Mouse (Mus musculus) mature B cell (primary cell): Measurements from ENCODE around the gene Hpd.

Experiments used
- in situ Hi-C: fragments of 300-500 bp; cut with MboI; formaldehyde crosslinking; loops from 2 replicates; pipeline ENCODE4 v1.14.3; 2019

Hpd gene

DNA sequence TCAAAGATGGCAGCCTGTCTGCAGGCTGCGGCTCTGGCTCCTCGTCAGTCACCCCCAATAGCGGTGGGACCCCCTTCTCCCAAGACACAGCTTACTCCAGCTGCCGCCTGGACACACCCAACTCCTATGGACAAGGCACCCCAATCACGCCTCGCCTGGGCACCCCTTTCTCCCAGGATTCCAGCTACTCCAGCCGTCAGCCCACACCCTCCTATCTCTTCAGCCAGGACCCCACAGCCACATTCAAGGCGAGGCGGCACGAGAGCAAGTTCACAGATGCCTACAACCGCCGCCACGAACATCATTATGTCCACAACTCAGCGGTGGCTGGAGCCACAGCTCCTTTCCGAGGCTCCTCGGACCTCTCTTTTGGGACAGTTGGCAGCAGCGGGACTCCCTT is 35.0 kb downstream of the Hpd start:
- in situ Hi-C loops: no loop called here

- in situ Hi-C loops: no loop called here
Measured at GRCm38 (mm10) chr5:123146357-123146756, 36.2 kb downstream of the Hpd start.

- in situ Hi-C loops: no loop called here
Measured at GRCm38 (mm10) chr5:123144746-123145590, 37.6 kb downstream of the Hpd start.

DNA sequence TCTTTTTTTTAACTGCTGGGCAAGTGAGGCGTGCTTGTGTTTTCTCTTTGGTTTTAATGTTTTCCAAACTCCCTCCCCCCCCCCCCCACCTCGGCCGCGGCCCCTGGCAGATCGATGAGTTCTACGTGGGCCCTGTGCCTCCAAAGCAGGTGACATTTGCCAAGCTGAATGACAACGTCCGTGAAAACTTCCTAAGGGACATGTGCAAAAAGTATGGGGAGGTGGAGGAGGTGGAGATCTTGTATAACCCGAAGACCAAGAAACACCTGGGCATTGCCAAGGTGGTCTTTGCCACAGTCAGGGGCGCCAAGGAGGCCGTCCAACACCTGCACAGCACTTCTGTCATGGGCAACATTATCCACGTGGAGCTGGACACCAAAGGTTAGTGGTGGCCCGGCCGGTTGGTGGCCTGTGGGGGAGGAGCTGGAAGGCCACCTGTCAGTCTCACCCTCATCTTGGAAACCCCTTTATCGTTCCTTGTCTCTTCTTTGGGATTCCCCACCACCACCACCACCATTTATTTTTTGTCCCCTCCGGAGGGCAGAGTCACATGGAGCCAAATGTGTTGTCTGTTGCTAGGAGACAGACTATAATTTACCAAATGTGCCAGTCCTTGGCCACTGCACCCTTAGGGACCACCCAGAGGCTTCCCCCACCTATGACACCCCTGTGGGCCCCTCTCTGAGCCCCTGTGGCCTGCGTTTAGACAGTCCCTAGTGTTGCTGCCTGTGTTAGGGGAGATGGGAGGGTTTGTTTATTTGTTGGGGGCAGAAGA is 38.4 kb downstream of the Hpd start:
- in situ Hi-C loops: no loop called here

DNA sequence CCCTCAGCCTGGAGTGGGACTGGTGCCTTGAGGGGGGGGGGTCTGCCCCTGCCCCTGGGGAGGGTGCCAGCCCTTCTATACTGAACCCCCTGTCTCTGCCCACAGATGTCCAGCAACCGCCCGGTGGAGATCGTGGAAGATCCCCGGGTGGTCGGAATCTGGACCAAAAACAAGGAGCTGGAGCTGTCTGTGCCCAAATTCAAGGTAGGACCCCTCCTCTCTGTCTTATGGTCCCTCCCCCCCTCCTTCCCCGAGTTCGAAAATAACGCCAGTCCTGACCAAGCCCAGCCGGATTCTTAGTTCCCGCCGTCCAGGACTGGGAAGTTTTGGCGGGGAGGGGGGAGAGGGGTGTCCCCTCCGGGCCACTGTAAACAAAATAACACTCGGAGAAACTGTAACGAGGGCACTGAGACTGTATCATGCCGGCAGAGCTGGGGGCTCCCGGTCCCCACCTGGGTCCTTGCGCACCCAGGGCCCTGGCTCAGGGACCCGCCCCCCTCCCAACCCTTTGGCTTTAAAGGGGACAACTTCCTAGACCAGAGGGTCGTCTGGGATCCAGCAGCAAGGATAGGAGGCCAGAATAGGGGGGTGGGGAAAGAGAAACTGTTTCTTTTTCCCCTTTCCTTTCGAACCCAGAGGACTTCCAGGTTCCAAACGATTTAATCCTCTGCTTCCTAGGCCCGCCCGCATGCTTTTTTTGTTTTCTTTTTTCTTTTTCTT is 39.1 kb downstream of the Hpd start:
- in situ Hi-C loops: no loop called here

GRCm38 (mm10) chr5:123142161-123143157 is 40.1 kb downstream of the Hpd start, which contains the start of gene Setd1b:
Gene Setd1b, plus strand, starts transcription at chr5:123142193.
- in situ Hi-C loops: no loop called here

DNA sequence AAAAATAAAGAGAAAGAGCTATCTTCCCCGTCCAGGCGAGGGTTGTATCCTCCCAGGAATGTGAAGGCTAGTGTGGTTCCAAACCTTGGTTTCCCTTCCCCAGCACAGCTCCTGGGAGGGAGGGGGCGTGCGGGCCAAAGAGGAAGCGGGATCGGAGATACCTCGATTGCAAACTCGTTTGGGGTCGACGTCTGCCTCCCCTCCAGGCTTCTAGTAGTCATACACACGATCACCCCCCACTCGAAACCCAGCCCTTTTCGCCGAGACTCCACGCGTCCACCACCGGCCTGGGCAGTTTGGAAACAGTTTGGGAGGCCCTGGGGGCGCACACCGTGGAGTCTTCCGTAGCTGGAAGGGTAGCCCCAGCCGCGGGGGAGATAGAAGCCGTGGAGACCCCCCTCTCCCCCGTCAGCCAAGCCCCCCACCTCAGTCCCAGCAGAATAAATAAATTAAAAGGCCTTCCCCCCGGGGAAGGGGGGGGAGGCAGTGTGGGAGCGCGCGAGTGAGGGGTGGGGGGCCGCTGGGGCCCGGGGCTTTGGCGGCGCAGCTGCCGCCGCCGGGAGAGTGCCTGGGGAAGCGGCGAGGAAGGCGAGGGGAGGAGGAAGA is 40.9 kb downstream of the Hpd start:
- in situ Hi-C loops: no loop called here

DNA sequence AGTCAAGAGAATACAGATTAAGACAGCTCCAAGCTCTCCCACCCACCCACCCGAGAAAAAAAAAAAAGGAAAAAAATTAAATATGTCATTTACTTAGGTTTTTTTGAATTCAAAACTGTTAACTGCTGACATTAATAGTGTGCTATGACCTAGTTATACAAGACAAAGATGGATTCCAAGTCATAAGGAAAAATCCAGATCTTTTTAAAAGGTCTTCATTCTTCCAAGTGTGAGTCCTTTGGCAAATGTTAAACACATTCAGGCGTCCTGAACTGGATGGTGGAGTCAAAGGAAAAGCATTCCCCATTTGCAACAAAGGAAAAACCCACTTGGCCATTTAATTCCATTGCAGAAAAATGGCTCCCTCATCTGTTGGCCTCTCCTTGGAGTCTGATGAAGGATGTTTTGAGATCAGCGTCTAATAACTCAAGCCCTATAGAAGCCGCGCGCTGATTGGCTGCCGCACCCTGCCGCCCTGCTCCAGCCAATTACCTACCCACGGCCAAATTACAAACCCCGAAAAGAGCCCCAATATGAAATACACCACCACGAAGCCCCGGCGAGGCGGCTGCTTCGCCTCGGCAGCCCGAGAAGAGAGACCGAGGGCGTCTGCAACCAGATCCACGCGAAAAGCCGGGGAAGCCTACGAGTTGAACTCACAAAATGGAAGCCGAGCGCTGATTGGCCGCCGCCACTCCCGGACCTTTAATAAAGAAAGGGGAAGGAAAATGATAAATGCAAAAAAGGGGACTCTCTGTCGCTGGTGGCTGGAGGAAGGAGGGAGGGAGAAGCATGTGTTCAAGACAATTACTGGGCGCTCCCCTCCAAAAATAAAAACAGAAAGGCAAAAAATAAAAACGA is 41.6 kb downstream of the Hpd start:
- in situ Hi-C loops: no loop called here

DNA sequence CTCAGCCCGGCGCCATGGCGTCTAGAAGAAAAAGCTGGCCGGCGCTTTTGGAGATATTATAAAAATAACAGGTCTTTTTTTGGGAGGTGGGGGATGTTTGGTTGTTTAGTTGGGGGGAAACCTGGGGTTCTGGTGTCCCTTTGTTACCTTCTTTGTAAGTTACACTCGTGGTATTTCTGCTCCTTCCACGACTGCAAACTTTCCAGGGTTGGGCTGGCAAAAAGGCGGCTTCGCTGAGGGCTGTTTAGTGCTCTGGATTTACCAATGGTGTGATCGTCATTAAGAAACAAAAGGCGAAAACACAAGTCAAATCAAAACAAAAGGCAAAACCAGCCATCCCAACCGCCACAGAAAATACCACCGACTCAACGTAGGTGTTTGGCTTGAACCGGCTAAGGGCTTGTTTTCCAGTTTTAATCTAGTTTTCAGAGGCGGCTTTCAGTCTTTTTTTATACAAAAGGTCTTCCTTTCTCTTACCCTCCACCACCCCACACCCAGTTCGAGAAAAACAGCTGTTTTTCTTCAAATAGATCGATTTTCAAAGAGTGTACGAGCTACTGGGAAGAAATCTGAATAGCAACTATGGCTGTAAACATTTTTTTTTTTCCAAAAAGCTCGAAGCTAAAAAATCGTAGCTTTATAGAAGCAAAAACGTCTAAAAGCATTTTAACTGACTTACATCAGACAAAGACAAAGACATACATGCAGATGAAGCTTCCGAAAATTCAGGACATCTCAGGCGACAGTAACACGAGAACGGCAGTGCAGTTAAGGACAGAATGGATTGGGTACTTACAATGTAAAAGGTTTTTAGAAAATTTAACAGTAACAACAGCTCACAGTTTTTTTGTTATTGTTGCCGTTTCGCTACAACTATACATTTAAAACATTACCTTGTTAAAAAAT is 42.6 kb downstream of the Hpd start:
- in situ Hi-C loops: no loop called here

GRCm38 (mm10) chr5:123138953-123139721 is 43.4 kb downstream of the Hpd start:
- in situ Hi-C loops: no loop called here

- in situ Hi-C loops: no loop called here
Measured at GRCm38 (mm10) chr5:123138230-123138911, 44.2 kb downstream of the Hpd start.

DNA sequence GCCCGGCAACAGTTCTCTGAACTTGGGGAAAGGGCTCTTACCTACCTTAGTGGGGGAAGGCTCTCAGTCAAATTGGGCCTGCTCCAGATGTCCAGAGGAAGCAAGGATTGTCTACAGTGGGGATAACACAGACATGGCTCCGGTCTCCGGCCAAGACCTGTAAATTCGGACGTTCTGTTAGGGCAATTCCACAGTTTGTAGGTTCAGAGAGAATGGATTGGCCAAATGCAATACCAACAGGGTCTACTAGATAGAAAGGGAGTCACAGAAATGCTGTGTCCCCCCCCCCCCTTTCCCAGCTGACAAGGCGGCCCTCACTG is 44.7 kb downstream of the Hpd start:
- in situ Hi-C loops: no loop called here

- in situ Hi-C loops: no loop called here
Measured at GRCm38 (mm10) chr5:123137044-123137909, 45.2 kb downstream of the Hpd start.

GRCm38 (mm10) chr5:123136361-123137043 is 46.0 kb downstream of the Hpd start:
- in situ Hi-C loops: no loop called here

GRCm38 (mm10) chr5:123135471-123136360 is 46.8 kb downstream of the Hpd start:
- in situ Hi-C loops: no loop called here
